Mouse (Mus musculus): Measurements from ENCODE around the gene Stx11.

GRCm38 (mm10) chr10:12986943-12987342 is 22.8 kb upstream of the Stx11 start:
- peak; percentile 32 for TF ChIP-seq CTCF (IDR thresholded peaks at IDR 0.05; ENCODE audit: low read depth)
- TF ChIP-seq EP300 (IDR thresholded peaks at IDR 0.05; ENCODE audit: low read depth): no peak

Measured in liver, postnatal 0 days (tissue).